Mouse (Mus musculus) effector memory CD4-positive, alpha-beta T cell, adult 5 months (primary cell): ENCODE measurements around the gene Gnptab. TPM values are rescaled to one million over a fixed set of nuclear protein-coding genes. Genes with fewer than 3 reads are reported as not detected.

ENCODE experiments used
- polyA plus RNA-seq: library from polyadenylated mRNA; unstranded; fragments of 100-300 nt; shearing (Covaris generic); gene quantifications from one replicate; pipeline ENCODE4 v1.2.1, GENCODE M21; 2017

Gene Gnptab
- polyA plus RNA-seq, result 61.6 TPM

DNA sequence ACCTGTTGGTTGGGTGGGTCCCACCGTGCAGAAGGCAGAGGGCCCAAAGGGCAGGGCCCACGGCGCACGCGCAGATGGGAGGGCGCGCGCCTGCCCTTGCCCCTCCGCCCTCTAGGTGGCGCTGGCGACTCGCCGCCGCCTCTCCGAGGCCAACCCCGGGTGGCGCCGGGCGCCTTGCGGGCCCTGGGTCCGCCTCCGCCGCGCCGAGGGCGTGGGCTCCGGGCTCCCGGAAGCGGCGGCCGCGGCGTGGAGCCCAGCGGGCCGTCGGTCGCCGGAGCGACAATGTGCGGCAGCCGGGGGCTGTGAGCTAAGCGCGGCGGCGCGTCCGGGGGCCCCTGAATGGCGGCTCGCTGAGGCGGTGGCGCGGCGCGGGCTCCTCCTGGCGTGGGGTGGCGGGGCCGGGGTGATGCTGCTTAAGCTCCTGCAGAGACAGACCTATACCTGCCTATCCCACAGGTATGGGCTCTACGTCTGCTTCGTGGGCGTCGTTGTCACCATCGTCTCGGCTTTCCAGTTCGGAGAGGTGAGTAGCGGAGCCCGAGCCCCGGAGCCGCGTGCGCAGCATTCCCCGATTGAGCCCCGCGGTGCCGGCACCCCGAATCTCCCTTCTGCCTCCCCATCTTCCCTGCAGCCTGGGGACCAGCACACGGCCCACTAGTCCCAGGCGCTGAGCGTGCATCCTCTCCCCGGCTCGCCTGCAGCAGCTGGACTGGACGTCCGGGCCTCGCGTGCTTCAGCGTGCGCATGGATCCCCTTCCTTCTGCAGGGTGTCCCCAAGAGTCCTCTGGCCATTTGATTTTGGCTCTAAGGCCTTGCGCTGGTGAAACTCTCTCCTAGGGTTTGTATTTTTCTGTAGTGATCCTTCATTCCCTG is at the start of gene Gnptab, which contains the start of gene Dram1:
Gene Gnptab (plus strand): TSS at position 120 of the 873 bp plus-strand sequence.
Gene Dram1 (minus strand): TSS at position 68 of the 873 bp plus-strand sequence.

DNA sequence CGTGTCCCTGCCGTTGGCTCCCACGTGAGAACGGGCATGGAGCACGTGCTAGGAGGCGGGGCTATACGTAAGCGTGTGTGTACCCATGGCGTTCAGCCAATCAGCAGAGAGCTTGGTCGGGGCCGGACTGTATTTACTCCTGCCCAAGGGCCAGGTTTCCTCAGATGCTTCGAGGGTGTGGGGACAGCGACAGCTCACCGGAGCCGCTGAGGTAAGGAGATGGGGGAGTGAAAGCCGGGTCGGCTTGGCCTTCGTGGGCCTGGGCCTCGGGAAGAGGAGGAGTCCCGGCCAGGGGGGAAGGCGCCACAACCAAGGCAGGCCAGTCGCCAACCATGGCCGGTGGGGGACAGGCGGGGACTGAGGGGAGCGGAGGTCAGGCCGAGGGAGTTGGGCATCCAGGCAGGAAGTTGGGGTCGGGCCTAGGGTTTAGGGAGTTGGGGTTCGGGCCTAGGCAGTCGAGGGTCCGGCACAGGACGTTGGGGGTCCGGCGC is 80.6 kb downstream of the Gnptab start, which contains the start of gene Sycp3:
Gene Sycp3 (plus strand): TSS at position 68 of the 491 bp plus-strand sequence.

Other genes with a start within 250 kb of the Gnptab start
- not detected for gene Parpbp, start 232.2 kb upstream of the Gnptab start, polyA plus RNA-seq
- 10.2 TPM for gene Nup37, start 232.1 kb upstream of the Gnptab start, polyA plus RNA-seq
- gene Washc3, start 178.0 kb upstream of the Gnptab start, polyA plus RNA-seq, result 59.5 TPM
- gene Dram1, start 52 bp upstream of the Gnptab start, polyA plus RNA-seq, result 1.4 TPM
- gene Sycp3, start 80.4 kb downstream of the Gnptab start, polyA plus RNA-seq, result 0.39 TPM
- 19.6 TPM for gene Chpt1, start 124.9 kb downstream of the Gnptab start, polyA plus RNA-seq
- not detected for gene Mybpc1, start 226.0 kb downstream of the Gnptab start, polyA plus RNA-seq